Mouse (Mus musculus) limb, embryonic 11.5 days (tissue): Measurements from ENCODE around the gene Lasp1. TPM values are rescaled to one million over a fixed set of nuclear protein-coding genes. Genes with fewer than 3 reads are reported as not detected.

Source experiments
- ATAC-seq: fragments of 200-750 bp; cut with Nextera tagmentation; 2 replicates; pipeline ENCODE4 v1.8.0; 2017; ENCODE audit warnings: low read depth; ENCODE audit not compliant: insufficient number of reproducible peaks, low FRiP score, low TSS enrichment
- DNase-seq: peaks from one replicate; pipeline ENCODE4 v3.0.0-alpha.2; 2015; ENCODE audit warnings: low spot score
- H3K27ac ChIP-seq: fragments of 300-500 bp; sonication (generic); replicated peaks from 2 replicates; pipeline ENCODE4 v1.5.1; 2014; ENCODE audit warnings: low read depth, mild to moderate bottlenecking, low read length
- H3K27me3 ChIP-seq: fragments of 300-500 bp; sonication (generic); 2 replicates; pipeline ENCODE4 v1.6.1; 2014; ENCODE audit warnings: mild to moderate bottlenecking, low read length, mixed read lengths; ENCODE audit not compliant: control insufficient read depth, insufficient read depth
- H3K36me3 ChIP-seq: fragments of 300-500 bp; sonication (generic); 2 replicates; pipeline ENCODE4 v1.6.1; 2014; ENCODE audit warnings: mild to moderate bottlenecking, low read length, moderate library complexity, mixed read lengths; ENCODE audit not compliant: control insufficient read depth, insufficient read depth
- H3K4me1 ChIP-seq: fragments of 300-500 bp; sonication (generic); 2 replicates; pipeline ENCODE4 v1.6.1; 2014; ENCODE audit warnings: low read length, mixed read lengths; ENCODE audit not compliant: control insufficient read depth, insufficient read depth
- H3K4me2 ChIP-seq: fragments of 300-500 bp; sonication (generic); 2 replicates; pipeline ENCODE4 v1.6.1; 2014; ENCODE audit warnings: low read depth, mild to moderate bottlenecking, moderate library complexity; ENCODE audit not compliant: severe bottlenecking
- H3K4me3 ChIP-seq: fragments of 300-500 bp; sonication (generic); 2 replicates; pipeline ENCODE4 v1.5.1; 2014; ENCODE audit warnings: low read depth, low read length
- H3K9ac ChIP-seq: fragments of 300-500 bp; sonication (generic); 2 replicates; pipeline ENCODE4 v1.6.1; 2014; ENCODE audit warnings: mild to moderate bottlenecking, low read length
- H3K9me3 ChIP-seq: fragments of 300-500 bp; sonication (generic); 2 replicates; pipeline ENCODE4 v1.6.1; 2016; ENCODE audit warnings: low read length; ENCODE audit not compliant: control insufficient read depth
- WGBS: fragments of 180-500 bp; shearing (Covaris S2); extraction: QIAGEN DNeasy Blood & Tissue Kit; methylation state at CpG from one replicate; pipeline ENCODE4 v1.1.7; 2014; 5-methylcytosine and 5-hydroxymethylcytosine counted together
- polyA plus RNA-seq: library from polyadenylated mRNA; unstranded; fragments of >200 nt; fragmentation: Nextera tagmentation; extraction: Ambion mirVana; gene quantifications from 2 replicates; pipeline ENCODE4 v1.2.1, GENCODE M21; 2014

The Lasp1 gene
- polyA plus RNA-seq, 1 experiment from 2014 or later = 79.9 TPM

DNA sequence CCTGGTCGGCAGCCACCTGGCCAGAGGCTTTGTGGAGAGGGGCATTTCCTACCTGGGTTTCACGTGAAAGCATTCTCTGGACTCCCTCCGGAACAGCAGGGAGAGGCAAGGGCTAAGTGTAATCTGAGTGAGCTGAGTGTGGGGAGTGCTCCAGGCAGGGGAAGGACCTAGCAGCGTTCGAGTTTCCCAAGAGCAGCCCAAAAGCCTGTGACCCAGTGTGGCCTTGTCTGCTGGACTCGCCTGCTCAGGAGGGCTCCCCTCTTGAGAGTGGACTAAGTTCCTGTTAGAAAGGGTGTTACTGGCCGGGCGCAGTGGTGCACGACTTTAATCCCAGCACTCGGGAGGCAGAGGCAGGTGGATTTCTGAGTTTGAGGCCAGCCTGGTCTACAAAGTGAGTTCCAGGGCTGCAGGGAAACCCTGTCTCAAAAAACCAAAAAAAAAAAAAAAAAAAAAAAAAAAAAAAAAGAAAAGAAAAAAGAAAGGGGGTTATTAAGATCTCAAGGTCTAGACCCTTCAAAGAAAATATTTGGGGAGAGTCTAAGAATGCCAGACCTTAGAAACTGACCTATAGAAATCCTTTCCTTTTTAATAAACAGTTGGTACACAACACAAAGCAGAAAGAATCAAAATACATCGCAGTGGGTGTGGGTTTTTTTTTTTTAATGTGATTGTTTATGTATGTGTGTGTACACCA lies 40.8 kb downstream of the Lasp1 start:
- Histone ChIP-seq H3K4me2 (no peak overlapping the region), H3K4me1 (peaks cover 6% of the 10 kb centered on the region; the same call in 1 of the 2 replicates), H3K9ac (no peak overlapping the region), H3K36me3 (peaks cover 6% of the 10 kb centered on the region; the same call in 1 of the 2 replicates), H3K27ac (no peak overlapping the region), H3K4me3 (no peak overlapping the region), H3K9me3 (no peaks in the 10 kb centered on the region), H3K27me3 (no peaks in the 10 kb centered on the region)
- DNase-seq = no peak
- ATAC-seq = no peak
- 58% methylated on average over 11 of the region's 11 CpGs for WGBS

- Histone ChIP-seq H3K27ac (no peak overlapping the region), H3K4me2 (peak overlapping the region; percentile 38), H3K9me3 (no peaks in the 10 kb centered on the region), H3K36me3 (peaks cover 5% of the 10 kb centered on the region; the same call in 1 of the 2 replicates), H3K27me3 (no peaks in the 10 kb centered on the region), H3K4me3 (no peak overlapping the region), H3K4me1 (peaks cover 6% of the 10 kb centered on the region; the same call in 1 of the 2 replicates), H3K9ac (no peak overlapping the region)
- no peak for DNase-seq
- ATAC-seq = no peak
- WGBS = 75% methylated on average over 2 of the region's 2 CpGs
Measured at GRCm38 (mm10) chr11:97840135-97840490, 41.3 kb downstream of the Lasp1 start.

DNA sequence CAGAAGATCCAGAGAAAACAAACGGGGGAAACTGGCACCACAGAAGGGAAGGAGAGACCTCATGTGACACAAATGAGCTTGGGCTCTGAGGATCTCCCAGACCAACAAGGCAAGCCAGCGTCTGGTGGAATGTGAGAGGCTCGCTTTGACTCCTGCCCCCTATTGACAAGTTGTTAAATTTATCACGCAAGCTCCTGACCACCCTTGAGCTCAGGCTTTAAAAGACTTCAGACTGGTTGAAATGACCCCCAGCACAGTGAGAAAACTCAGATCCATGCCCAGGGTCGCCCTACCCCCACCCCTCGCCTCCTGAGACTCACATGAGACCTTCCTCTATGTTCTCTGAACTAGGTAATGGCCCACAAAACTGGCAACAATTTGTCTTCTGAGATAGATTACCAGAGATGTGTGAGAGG lies 41.7 kb downstream of the Lasp1 start, which contains the start of gene B230217C12Rik:
B230217C12Rik (plus strand) TSS at position 242 of the 416 bp plus-strand sequence.
- peak within 1 kb of the TSS; percentile 75 for H3K9ac ChIP-seq
- DNase-seq = peak; percentile 62
- H3K27ac ChIP-seq = peak within 1 kb of the TSS; percentile 73
- H3K4me3 ChIP-seq = peak within 1 kb of the TSS; percentile 45
- under 1% methylated on average over 6 of the region's 6 CpGs for WGBS
- peaks cover 6% of the 10 kb centered on the region; the same call in 1 of the 2 replicates for H3K4me1 ChIP-seq
- H3K4me2 ChIP-seq = peak within 1 kb of the TSS; percentile 38
- H3K27me3 ChIP-seq = no peaks in the 10 kb centered on the region
- ATAC-seq = no peak
- H3K9me3 ChIP-seq = no peaks in the 10 kb centered on the region
- H3K36me3 ChIP-seq = peaks cover 5% of the 10 kb centered on the region; the same call in 1 of the 2 replicates

GRCm38 (mm10) chr11:97840991-97841661 lies 42.3 kb downstream of the Lasp1 start:
- peak overlapping the region; percentile 75 for H3K9ac ChIP-seq
- H3K36me3 ChIP-seq = peaks cover 5% of the 10 kb centered on the region; the same call in 1 of the 2 replicates
- peak overlapping the region; percentile 73 for H3K27ac ChIP-seq
- H3K27me3 ChIP-seq = no peaks in the 10 kb centered on the region
- H3K4me3 ChIP-seq = peak overlapping the region; percentile 45
- peak overlapping the region; percentile 38 for H3K4me2 ChIP-seq
- WGBS = 1% methylated on average over 22 of the region's 22 CpGs
- ATAC-seq (peak; percentile 87; the same call in 1 of the 2 replicates), DNase-seq (peak; percentile 86)
- no peaks in the 10 kb centered on the region for H3K9me3 ChIP-seq
- peaks cover 6% of the 10 kb centered on the region; the same call in 1 of the 2 replicates for H3K4me1 ChIP-seq

DNA sequence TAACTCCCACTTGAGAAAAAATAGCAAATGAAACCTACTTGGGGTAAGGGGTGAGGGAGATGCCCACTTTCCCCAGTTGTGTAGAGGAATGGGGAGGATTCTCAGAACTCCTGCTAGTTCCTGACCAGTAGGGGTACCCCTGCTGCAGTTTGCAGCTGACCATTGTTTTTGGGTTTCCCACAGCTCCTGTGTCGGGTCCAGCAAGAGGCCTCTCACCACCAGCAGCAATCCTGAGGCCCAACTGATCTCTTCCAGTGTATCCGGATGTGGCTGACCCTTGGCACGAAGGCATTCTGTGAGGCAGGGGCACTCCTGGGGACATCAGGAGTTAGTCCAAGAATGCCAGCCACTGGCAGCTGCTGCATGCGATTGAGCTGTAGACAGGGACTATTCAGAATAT lies 43.2 kb downstream of the Lasp1 start:
- H3K36me3 ChIP-seq = 0 out of 2 replicates have a peak, but pooled peaks cover 2% of the 10 kb centered on the region
- H3K4me1 ChIP-seq = peaks cover 6% of the 10 kb centered on the region; the same call in 1 of the 2 replicates
- ATAC-seq = no peak
- H3K27me3 ChIP-seq = no peaks in the 10 kb centered on the region
- H3K27ac ChIP-seq = 0 out of 2 replicates have a peak overlapping the region, but pooled peaks have one; percentile 26
- WGBS = 55% methylated on average over 4 of the region's 4 CpGs
- peak overlapping the region; percentile 38 for H3K4me2 ChIP-seq
- H3K4me3 ChIP-seq = peak overlapping the region; percentile 45; the same call in 1 of the 2 replicates
- H3K9ac ChIP-seq = peak overlapping the region; percentile 37
- no peak for DNase-seq
- no peaks in the 10 kb centered on the region for H3K9me3 ChIP-seq

DNA sequence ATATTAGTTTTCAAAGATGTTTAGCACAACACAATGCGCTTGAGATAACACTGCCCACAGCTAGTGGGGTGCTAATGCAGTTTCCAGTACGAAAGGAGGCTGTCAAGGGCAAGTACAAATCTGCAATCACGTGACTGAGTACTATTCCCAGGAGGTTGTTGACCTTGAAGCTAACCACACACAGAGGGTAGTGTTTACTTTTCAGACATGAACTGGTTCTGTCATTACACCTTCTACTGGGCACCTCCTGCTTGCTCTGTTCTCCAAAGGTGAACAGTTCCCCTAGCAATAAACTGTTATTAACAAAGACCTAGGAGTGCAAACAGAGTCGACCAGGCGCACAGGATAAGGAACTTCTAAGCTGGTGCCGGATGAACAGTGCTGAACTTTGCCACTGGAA lies 51.6 kb downstream of the Lasp1 start:
- Histone ChIP-seq H3K27me3 (no peaks in the 10 kb centered on the region), H3K36me3 (no peaks in the 10 kb centered on the region), H3K9me3 (no peaks in the 10 kb centered on the region), H3K9ac (no peak overlapping the region), H3K4me3 (no peak overlapping the region), H3K4me1 (no peaks in the 10 kb centered on the region), H3K27ac (no peak overlapping the region), H3K4me2 (no peak overlapping the region)
- 65% methylated on average over 6 of the region's 6 CpGs for WGBS
- ATAC-seq (no peak), DNase-seq (no peak)

GRCm38 (mm10) chr11:97851601-97852000 lies 52.8 kb downstream of the Lasp1 start:
- Histone ChIP-seq H3K4me2 (no peak overlapping the region), H3K4me3 (no peak overlapping the region), H3K27me3 (no peaks in the 10 kb centered on the region), H3K36me3 (no peaks in the 10 kb centered on the region), H3K9me3 (no peaks in the 10 kb centered on the region), H3K9ac (no peak overlapping the region), H3K27ac (no peak overlapping the region), H3K4me1 (no peaks in the 10 kb centered on the region)
- DNase-seq (no peak), ATAC-seq (no peak)
- whole genome bisulfite sequencing = 86% methylated on average over 2 of the region's 2 CpGs

DNA sequence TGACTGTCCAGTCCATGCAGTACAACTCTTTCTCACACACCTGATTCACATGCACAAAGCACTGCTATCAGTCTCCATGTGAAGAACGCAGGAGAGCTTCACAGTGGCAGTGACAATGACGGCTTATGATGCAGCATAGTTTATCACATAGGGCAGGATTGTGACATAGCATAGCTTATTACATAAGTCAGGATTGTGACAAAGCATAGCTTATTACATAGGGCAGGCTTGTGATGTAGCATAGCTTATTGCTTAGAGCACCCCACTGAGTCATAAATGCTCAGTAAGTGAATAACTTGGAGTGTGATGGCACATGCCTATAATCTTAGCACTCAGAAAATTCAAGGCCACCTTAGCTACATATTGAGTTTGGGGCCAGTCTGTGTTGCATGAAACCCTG lies 56.7 kb downstream of the Lasp1 start:
- 88% methylated on average over 2 of the region's 2 CpGs for whole genome bisulfite sequencing
- H3K9ac ChIP-seq = no peak overlapping the region
- H3K27ac ChIP-seq = no peak overlapping the region
- DNase-seq (no peak), ATAC-seq (no peak)
- H3K36me3 ChIP-seq = no peaks in the 10 kb centered on the region
- H3K4me1 ChIP-seq = no peaks in the 10 kb centered on the region
- no peaks in the 10 kb centered on the region for H3K9me3 ChIP-seq
- no peak overlapping the region for H3K4me2 ChIP-seq
- H3K27me3 ChIP-seq = no peaks in the 10 kb centered on the region
- H3K4me3 ChIP-seq = no peak overlapping the region
